Mouse (Mus musculus) erythroblast, adult 5-6 weeks (primary cell): ENCODE measurements around the gene Vmn1r26. TPM values are rescaled to one million over a fixed set of nuclear protein-coding genes. Genes with fewer than 3 reads are reported as not detected.
"Not testable (repeated sequence)": the region's sequence is repeated elsewhere in the genome, so short reads cannot be mapped to it uniquely, and the experiment has no call there.

Experiments used
- ATAC-seq: replicated peaks from 2 replicates; pipeline ENCODE4 v1.8.0; 2016; ENCODE audit warnings: moderate number of reproducible peaks, mild to moderate bottlenecking, moderate TSS enrichment, inconsistent platforms; ENCODE audit not compliant: poor library complexity, low FRiP score, severe bottlenecking
- total RNA-seq, 2 experiments: library from RNA; stranded (forward) in 1 of 2; stranded (reverse) in 1 of 2; fragments of 150-400 nt in 1 of 2; fragments of 200-764, 138-1000 nt in 1 of 2; gene quantifications; 2 replicates each; pipeline versions ENCODE4 v1.2.3 to v1.2.4; 2015 to 2017; ENCODE audit warnings: low replicate concordance in 2 of 2

The Vmn1r26 gene
- total RNA-seq (2015; ENCODE audit: low replicate concordance) (not detected in 2 replicates), total RNA-seq (2017; ENCODE audit: low replicate concordance) (not detected in 2 replicates)

- ATAC-seq: no peak
Observed at GRCm38 (mm10) chr6:58015059-58015458, at the start of gene Vmn1r26. Gene Vmn1r26, minus strand, starts transcription at chr6:58015159.

- ATAC-seq: no peak
Observed at GRCm38 (mm10) chr6:58044025-58044424, 29.1 kb upstream of the Vmn1r26 start.

GRCm38 (mm10) chr6:58017478-58017877 lies 2.5 kb upstream of the Vmn1r26 start:
- not testable (repeated sequence) for ATAC-seq

GRCm38 (mm10) chr6:57980710-57981109 lies 34.2 kb downstream of the Vmn1r26 start, which contains the start of gene Vmn1r25:
Gene Vmn1r25, minus strand, starts transcription at chr6:57980810.
- no peak for ATAC-seq

- not testable (repeated sequence) for ATAC-seq
Observed at GRCm38 (mm10) chr6:57961403-57961802, 53.6 kb downstream of the Vmn1r26 start, which contains the start of gene Vmn1r24. Gene Vmn1r24, minus strand, starts transcription at chr6:57961503.

Other genes with a start within 250 kb of the Vmn1r26 start
- 270 and 296 TPM in 2 replicates for gene Vopp1, start 190.0 kb downstream of the Vmn1r26 start, total RNA-seq (2015; ENCODE audit: low replicate concordance)
- gene Vopp1, start 190.0 kb downstream of the Vmn1r26 start, total RNA-seq (2017; ENCODE audit: low replicate concordance): 358 and 528 TPM in 2 replicates
- not detected in 2 replicates for gene Vmn1r21, start 164.8 kb downstream of the Vmn1r26 start, total RNA-seq (2015; ENCODE audit: low replicate concordance)
- not detected in 2 replicates for gene Vmn1r21, start 164.8 kb downstream of the Vmn1r26 start, total RNA-seq (2017; ENCODE audit: low replicate concordance)
- not detected in 2 replicates for gene Vmn1r22, start 107.1 kb downstream of the Vmn1r26 start, total RNA-seq (2015; ENCODE audit: low replicate concordance)
- gene Vmn1r22, start 107.1 kb downstream of the Vmn1r26 start, total RNA-seq (2017; ENCODE audit: low replicate concordance): 0.56 TPM in 1 of 2 replicates, not detected in the other
- not detected in 2 replicates for gene Vmn1r23, start 88.3 kb downstream of the Vmn1r26 start, total RNA-seq (2015; ENCODE audit: low replicate concordance)
- not detected in 2 replicates for gene Vmn1r23, start 88.3 kb downstream of the Vmn1r26 start, total RNA-seq (2017; ENCODE audit: low replicate concordance)
- not detected in 2 replicates for gene Vmn1r24, start 53.7 kb downstream of the Vmn1r26 start, total RNA-seq (2015; ENCODE audit: low replicate concordance)
- gene Vmn1r24, start 53.7 kb downstream of the Vmn1r26 start, total RNA-seq (2017; ENCODE audit: low replicate concordance): not detected in 2 replicates
- gene Vmn1r25, start 34.3 kb downstream of the Vmn1r26 start, total RNA-seq (2015; ENCODE audit: low replicate concordance): not detected in 2 replicates
- not detected in 2 replicates for gene Vmn1r25, start 34.3 kb downstream of the Vmn1r26 start, total RNA-seq (2017; ENCODE audit: low replicate concordance)
- gene Vmn1r27, start 203.7 kb upstream of the Vmn1r26 start, total RNA-seq (2015; ENCODE audit: low replicate concordance): not detected in 2 replicates
- gene Vmn1r27, start 203.7 kb upstream of the Vmn1r26 start, total RNA-seq (2017; ENCODE audit: low replicate concordance): not detected in 2 replicates
- gene Vmn1r28, start 246.9 kb upstream of the Vmn1r26 start, total RNA-seq (2015; ENCODE audit: low replicate concordance): not detected in 2 replicates
- gene Vmn1r28, start 246.9 kb upstream of the Vmn1r26 start, total RNA-seq (2017; ENCODE audit: low replicate concordance): not detected in 2 replicates